Mouse (Mus musculus) brain, embryonic 14.5 days (tissue): Measurements from ENCODE around the gene Rpl10a.

Source experiments
- CTCF ChIP-seq: fragments of 200-500 bp; IDR thresholded peaks from 2 replicates; pipeline ENCODE4 v1.5.1; 2012; ENCODE audit warnings: inconsistent platforms, mild to moderate bottlenecking, moderate library complexity, borderline replicate concordance; ENCODE audit not compliant: insufficient read depth, insufficient read length; ENCODE audit errors: extremely low read depth
- POLR2A ChIP-seq: fragments of 200-500 bp; IDR thresholded peaks from 2 replicates; pipeline ENCODE4 v1.6.1; 2012; ENCODE audit warnings: mild to moderate bottlenecking, inconsistent platforms, borderline replicate concordance; ENCODE audit not compliant: poor library complexity, insufficient read depth, insufficient read length, severe bottlenecking; ENCODE audit errors: extremely low read depth

- TF ChIP-seq CTCF = no peak
- no peak for TF ChIP-seq POLR2A
Observed at GRCm38 (mm10) chr17:28331241-28332112, 3.2 kb downstream of the Rpl10a start.
